Mouse (Mus musculus) lung, postnatal 36 days (tissue): ENCODE measurements around the gene Prr29.

Source experiments
- DNase-seq: peaks from one replicate; pipeline ENCODE4 v3.0.0; 2022; ENCODE audit warnings: mixed read lengths

Prr29 gene

DNA sequence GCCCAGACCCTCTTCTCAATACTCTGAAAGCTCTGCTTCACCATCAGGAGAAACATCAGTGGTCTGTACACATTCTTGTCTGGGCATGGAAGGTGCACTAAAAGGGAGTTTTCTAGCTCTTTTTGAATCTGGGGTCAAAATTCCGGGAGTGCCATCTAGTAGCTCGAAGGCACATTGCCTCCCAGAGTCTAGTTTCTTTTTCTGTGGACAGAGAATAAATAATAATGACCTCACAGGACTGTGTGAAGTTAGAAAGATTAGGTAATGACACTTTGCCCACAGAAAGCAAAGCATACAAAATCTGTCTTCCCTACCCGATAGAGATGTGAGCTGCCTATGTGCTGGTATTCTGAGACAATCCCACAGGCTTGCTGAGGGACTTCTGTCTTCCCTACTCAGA lies 45.2 kb downstream of the Prr29 start:
- no peak for DNase-seq

DNA sequence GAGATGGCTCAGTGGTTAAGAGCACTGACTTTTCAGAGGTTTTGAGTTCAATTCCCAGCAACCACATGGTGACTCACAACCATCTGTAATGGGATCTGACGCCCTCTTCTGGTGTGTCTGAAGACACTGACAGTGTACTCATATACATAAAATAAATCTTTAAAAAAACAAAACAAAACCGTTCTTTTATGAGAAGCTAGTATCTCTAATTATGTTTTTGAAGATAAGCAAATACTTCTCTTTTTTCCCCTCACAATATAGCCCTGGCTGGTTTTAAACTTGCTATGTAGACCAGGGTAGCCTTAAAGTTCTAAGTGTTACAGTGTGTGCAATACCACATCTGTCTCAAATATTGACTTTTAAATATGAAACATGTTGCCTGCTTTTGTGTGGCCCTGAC lies 45.9 kb downstream of the Prr29 start:
- DNase-seq = no peak

DNA sequence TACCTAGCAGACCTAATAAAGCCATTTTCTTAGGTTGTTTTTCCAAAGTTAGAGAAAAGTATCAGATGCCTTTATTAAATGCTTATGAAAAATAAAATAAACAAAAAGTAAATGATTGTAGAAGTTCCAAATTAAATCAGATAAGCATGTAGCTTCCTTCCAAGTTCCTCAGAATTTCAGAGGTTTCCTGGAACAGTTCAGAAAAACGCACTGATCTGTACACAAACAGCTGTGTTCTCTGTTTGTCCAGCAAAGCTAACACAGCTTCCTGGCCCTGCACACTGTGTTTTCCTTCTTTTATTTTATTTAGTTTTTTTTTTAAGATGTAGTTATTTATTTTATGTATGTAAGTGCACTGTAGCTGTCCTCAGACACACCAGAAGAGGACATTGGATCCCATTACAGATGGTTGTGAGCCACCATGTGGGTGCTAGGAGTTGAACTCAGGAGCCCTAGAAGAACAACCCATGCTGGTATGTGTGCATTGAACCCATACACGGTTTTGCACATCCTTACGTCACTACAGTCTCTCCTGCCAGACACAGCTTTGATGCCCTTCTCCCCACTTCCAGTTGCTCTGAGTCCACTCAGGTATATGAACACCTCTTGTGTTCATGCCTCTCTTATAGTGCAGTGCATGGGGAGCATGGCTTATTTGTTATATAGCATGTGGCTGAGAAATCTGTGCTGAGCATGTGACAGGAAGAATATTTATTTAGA lies 47.5 kb downstream of the Prr29 start:
- no peak for DNase-seq

DNA sequence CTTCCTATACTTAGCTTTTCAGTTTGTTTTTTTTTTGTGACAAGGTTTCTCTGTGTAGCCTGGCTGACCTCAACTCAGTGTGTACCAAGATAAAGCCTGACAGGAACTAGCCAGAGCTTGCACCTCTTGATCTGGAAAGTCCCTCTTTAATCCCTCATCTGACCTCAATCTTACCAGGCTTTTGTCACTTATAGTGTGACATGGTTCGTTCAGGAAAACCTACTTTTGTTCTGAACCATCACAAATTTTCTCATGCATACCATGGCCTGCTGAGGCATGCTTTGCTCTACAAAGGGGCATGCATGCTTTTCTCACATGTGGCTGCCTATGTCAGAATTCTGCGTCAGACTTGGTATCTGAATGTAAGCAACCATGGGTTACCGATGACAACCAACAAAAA lies 51.1 kb downstream of the Prr29 start:
- DNase-seq = no peak

DNA sequence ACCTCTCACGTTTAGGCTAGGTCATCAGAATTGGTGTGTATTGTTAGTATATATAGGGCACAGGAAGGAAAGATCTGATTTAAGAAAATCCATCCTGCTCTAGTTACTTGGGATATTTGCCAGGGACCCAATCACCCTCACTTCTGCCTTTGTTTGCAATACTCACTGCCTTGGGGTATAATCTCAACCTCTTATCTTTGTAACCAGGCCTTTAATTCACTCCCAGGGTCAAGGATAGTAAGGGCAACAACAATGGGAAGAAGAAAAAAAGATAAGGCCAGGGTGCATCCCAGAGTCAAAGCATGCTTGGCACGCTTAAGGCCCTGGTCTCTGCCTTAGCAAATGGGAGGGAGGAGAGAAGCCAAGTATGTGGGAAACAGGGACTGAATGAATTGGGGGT lies 52.6 kb downstream of the Prr29 start:
- DNase-seq = no peak

DNA sequence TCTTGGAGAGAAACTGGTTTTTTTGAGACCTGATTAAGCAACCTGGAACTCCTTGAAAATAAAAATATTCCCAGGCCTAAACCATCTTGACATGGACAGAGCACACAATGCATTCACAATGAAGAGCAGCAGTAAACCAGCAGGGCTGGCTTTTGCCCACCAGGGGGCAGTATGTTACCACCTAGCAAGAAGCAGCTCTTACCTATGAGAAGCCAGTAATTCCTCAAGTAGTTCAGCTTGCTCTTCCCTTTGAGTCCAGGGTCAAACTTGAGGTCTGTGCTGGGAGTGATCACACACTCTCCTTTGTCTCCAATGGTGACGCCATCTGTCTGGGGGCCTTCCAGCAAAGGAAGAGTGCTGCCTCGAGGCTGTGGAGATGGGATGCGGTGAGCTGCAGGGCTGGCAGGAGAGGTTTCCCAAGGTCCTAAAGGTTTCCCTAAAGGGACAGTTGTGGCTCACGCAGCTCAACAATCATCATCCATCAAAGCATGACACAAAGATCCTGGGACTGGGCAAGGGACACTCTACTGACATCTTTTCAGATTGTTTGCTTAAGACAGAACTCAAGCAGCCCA lies 53.4 kb downstream of the Prr29 start:
- peak; percentile 94 for DNase-seq

DNA sequence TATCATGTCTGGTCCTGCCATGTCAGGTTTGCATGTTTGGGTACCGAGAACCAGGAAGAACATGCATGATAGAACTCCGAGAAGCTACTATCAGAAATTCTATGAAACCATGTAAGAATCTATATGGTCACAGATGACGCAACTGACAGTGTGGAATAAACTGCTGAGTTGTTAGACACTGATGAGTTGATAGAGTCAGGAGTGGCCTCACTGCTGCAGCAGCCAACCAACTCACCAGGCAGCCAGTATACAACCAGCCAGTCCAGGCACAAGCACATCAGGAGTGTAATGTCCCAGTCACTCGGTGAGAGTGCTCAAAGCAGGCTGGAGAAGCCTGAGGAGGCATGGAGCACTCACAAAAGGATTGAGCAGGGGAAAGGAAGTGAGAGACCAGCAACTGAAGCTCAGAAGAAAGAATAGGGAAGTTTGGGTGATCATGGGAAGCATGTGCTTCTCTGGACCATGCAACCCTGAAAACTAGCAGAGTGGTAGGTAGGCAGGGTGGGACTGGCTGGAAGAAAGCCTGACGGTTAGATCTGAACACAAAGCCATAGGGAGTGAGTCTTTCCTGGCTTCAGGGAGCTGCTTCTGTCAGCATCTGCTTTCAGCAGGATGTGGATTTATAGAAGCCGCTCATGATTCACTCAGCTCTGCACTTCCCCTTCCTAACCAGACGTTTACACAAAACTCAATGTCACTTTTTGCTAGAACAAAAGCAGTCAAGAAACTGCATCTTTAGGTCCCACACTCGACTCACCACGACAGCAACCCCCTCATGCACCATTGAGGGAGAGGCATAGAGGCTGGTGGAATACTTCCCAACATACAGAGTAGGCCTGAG lies 54.2 kb downstream of the Prr29 start:
- DNase-seq = peak; percentile 28

DNA sequence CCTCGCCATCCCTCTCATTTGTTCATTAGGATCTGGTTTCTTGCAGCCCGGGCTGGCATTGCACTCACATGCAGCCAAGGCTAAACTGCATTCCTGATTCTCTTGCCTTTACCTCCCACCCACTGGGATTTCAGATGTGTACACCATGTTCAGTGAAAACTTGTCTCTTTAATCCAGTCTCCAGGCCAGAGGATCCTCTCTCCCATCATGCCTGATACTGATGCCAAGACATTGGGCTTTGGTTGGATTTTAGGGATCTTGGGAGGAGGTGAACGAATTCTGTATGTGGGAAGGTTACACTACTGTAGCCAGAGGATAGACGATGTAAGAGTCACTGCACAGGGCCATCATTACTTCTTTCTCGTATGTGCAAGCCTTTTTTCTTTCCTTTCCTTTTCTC lies 59.9 kb downstream of the Prr29 start:
- no peak for DNase-seq

DNA sequence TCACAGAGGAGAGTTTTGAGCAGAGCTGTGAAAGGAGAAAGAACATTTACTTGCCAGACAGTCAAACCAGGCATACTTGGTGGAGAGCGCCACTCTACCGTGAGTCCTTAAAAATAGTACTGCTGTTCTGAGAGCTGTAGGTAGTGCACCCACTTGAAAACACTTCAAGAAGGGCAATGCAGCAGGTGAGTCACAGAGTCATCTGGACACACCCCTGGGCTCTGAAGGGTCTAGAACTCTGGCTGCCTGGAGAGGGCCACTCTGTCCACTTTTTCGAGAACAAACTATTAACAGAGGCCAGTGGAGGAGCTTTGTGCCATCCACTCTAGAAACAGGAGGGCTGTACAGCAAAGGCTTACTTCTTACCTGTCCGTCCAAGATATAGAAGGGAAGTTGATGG lies 61.2 kb downstream of the Prr29 start:
- peak; percentile 91 for DNase-seq
